ENCODE assay signal across 21 mouse cellular contexts in the genomic region with DNA sequence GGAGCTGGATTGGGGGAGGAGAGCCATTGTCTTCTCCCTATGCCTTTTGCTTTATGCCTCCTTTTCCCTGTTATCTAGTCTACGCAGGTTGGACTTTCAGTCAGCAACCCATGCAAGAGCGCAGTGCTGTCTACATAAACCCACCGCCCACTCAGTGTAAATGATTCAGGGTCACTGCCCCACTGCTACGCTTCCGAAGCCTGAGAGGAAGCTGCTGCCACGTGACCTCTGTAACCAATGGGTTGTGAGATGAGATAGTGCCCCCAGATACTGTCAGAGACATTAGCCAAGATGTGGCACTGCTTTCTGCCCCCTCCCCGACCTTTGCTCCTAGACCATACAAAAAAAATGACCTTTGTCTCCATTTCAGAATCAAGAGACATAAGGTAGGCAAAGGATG.
DNase-seq lines count a peak whose midpoint lies in the region; ATAC-seq and TF ChIP-seq lines count a peak whose summit lies in the region.
"Had no signal": no experiment of that assay in that cellular context is flagged by ENCODE, and none has a peak within 500 bp of the region (broad histone marks: within the 10 kb centered on the region; RNA-seq: fewer than 3 reads in every experiment).

No protein-coding gene starts in this region.

- no peaks in the 10 kb centered on the region for H3K27me3 ChIP-seq in limb, embryonic 11.5 days (ENCODE audit: control insufficient read depth, insufficient read depth, low read length)
- H3K27me3 ChIP-seq in limb, embryonic 10.5 days (ENCODE audit: low read depth, poor library complexity, severe bottlenecking) = no peaks in the 10 kb centered on the region
- H3K27me3 ChIP-seq in liver, embryonic 16.5 days (ENCODE audit: control insufficient read depth, insufficient read depth, low read depth, low read length) = no peaks in the 10 kb centered on the region
- peaks cover 69% of the 10 kb centered on the region for H3K27me3 ChIP-seq in CH12.LX (replicated peaks)
- H3K27me3 ChIP-seq: embryonic facial prominence, embryonic 12.5 days; forebrain, embryonic 13.5 days; forebrain, embryonic 15.5 days had no signal

- no peak for TF ChIP-seq CTCF in CH12.LX (conservative IDR thresholded peaks at IDR 0.05 in 1 of 2, IDR thresholded peaks at IDR 0.05 in 1 of 2; ENCODE audit: low read depth in 2 of 2, low read length in 2 of 2)

- no peak for TF ChIP-seq RAD21 in CH12.LX (IDR thresholded peaks at IDR 0.05; ENCODE audit: low read depth, low read length)

- no peak for ATAC-seq in limb, embryonic 11.5 days (ENCODE audit: insufficient number of reproducible peaks, low FRiP score, low TSS enrichment, low read depth)
- peak; percentile 70 for ATAC-seq in liver, embryonic 16.5 days (ENCODE audit: low read depth)
- ATAC-seq: activated CD4-positive, CD25-positive, alpha-beta regulatory T cell, adult 4 months; forebrain, embryonic 13.5 days; forebrain, embryonic 15.5 days; Patski had no signal

- H3K79me2 ChIP-seq in CH12.LX (replicated peaks; ENCODE audit: control insufficient read depth, extremely low read depth, insufficient read depth, poor library complexity, severe bottlenecking) = no peaks in the 10 kb centered on the region

- TF ChIP-seq EP300 in CH12.LX (IDR thresholded peaks at IDR 0.05; ENCODE audit: low read length) = no peak

- H3K27ac ChIP-seq in limb, embryonic 11.5 days (replicated peaks; ENCODE audit: low read depth, low read length) = no peak overlapping the region
- no peak overlapping the region for H3K27ac ChIP-seq in limb, embryonic 10.5 days
- no peak overlapping the region for H3K27ac ChIP-seq in liver, embryonic 16.5 days (ENCODE audit: low read length)
- no peak overlapping the region for H3K27ac ChIP-seq in CH12.LX (ENCODE audit: insufficient read depth, low read depth)
- H3K27ac ChIP-seq: embryonic facial prominence, embryonic 10.5 days; embryonic facial prominence, embryonic 12.5 days; forebrain, embryonic 13.5 days; forebrain, embryonic 15.5 days had no signal

- H3K9me3 ChIP-seq in limb, embryonic 11.5 days (ENCODE audit: control insufficient read depth, low read length) = no peaks in the 10 kb centered on the region
- no peaks in the 10 kb centered on the region; the same call in 1 of the 2 replicates for H3K9me3 ChIP-seq in limb, embryonic 10.5 days (replicated peaks)
- H3K9me3 ChIP-seq in liver, embryonic 16.5 days (replicated peaks; ENCODE audit: control insufficient read depth, low read length) = no peaks in the 10 kb centered on the region
- no peaks in the 10 kb centered on the region for H3K9me3 ChIP-seq in CH12.LX (replicated peaks; ENCODE audit: low read length)
- H3K9me3 ChIP-seq: embryonic facial prominence, embryonic 10.5 days; embryonic facial prominence, embryonic 12.5 days had no signal

- no peaks in the 10 kb centered on the region for H3K36me3 ChIP-seq in limb, embryonic 11.5 days (ENCODE audit: control insufficient read depth, insufficient read depth, low read length)
- H3K36me3 ChIP-seq in limb, embryonic 10.5 days = no peaks in the 10 kb centered on the region
- no peaks in the 10 kb centered on the region for H3K36me3 ChIP-seq in liver, embryonic 16.5 days (ENCODE audit: control insufficient read depth, insufficient read depth)
- H3K36me3 ChIP-seq in CH12.LX (replicated peaks in 1 of 2; ENCODE audit: control insufficient read depth in 1 of 2, insufficient read depth in 1 of 2, low read length in 1 of 2) = no peaks in the 10 kb centered on the region
- H3K36me3 ChIP-seq: embryonic facial prominence, embryonic 10.5 days; embryonic facial prominence, embryonic 12.5 days; forebrain, embryonic 15.5 days; G1E had no signal

- no peak overlapping the region for H3K4me3 ChIP-seq in limb, embryonic 11.5 days (ENCODE audit: low read depth, low read length)
- no peak overlapping the region for H3K4me3 ChIP-seq in limb, embryonic 10.5 days
- no peak overlapping the region for H3K4me3 ChIP-seq in liver, embryonic 16.5 days (ENCODE audit: low read depth, low read length)
- no peak overlapping the region for H3K4me3 ChIP-seq in CH12.LX (replicated peaks in 1 of 3; ENCODE audit: low read depth in 2 of 3, low read length in 2 of 3, poor library complexity in 1 of 3)
- H3K4me3 ChIP-seq: embryonic facial prominence, embryonic 10.5 days; embryonic facial prominence, embryonic 12.5 days; forebrain, embryonic 13.5 days; forebrain, embryonic 15.5 days had no signal

- intact Hi-C loops in gastrocnemius, postnatal 36 days (cut with DNase I) = no loop called here

- dilution Hi-C loops in CH12.LX (cut with MboI; ENCODE audit: extremely low pct_ligation_motif_present, extremely low pct_unique_long_range_greater_than_20kb, low sequenced_read_pairs) = no loop called here

- 88% methylated on average over 7 of the region's 7 CpGs for WGBS in limb, embryonic 11.5 days
- WGBS in limb, embryonic 10.5 days = 85% methylated on average over 7 of the region's 7 CpGs
- WGBS in liver, embryonic 16.5 days (ENCODE audit: insufficient replicate concordance) = 54% methylated on average over 7 of the region's 7 CpGs

- no peaks in the 10 kb centered on the region for H3K4me1 ChIP-seq in limb, embryonic 11.5 days (ENCODE audit: control insufficient read depth, insufficient read depth, low read length)
- H3K4me1 ChIP-seq in limb, embryonic 10.5 days = no peaks in the 10 kb centered on the region
- H3K4me1 ChIP-seq in liver, embryonic 16.5 days (ENCODE audit: control insufficient read depth, low read depth, low read length) = no peaks in the 10 kb centered on the region; the same call in 1 of the 2 replicates
- no peaks in the 10 kb centered on the region for H3K4me1 ChIP-seq in CH12.LX (ENCODE audit: control insufficient read depth in 1 of 2, insufficient read depth in 2 of 2)
- H3K4me1 ChIP-seq: embryonic facial prominence, embryonic 10.5 days; embryonic facial prominence, embryonic 12.5 days had no signal

- no peak overlapping the region for H3K4me2 ChIP-seq in limb, embryonic 11.5 days (ENCODE audit: low read depth, severe bottlenecking)
- no peak overlapping the region for H3K4me2 ChIP-seq in liver, embryonic 16.5 days (ENCODE audit: low read depth, low read length)
- no peak overlapping the region for H3K4me2 ChIP-seq in CH12.LX (ENCODE audit: insufficient read depth, low read depth, poor library complexity, severe bottlenecking)
- H3K4me2 ChIP-seq: embryonic facial prominence, embryonic 12.5 days; forebrain, embryonic 13.5 days; forebrain, embryonic 15.5 days had no signal

- in situ Hi-C loops in CH12.LX (cut with MboI; ENCODE audit: low pct_ligation_motif_present, low pct_unique_long_range_greater_than_20kb, low sequenced_read_pairs) = no loop called here

- TF ChIP-seq POLR2A in CH12.LX (IDR thresholded peaks at IDR 0.05; ENCODE audit: low read depth, low read length) = no peak

- no peak overlapping the region for H3K9ac ChIP-seq in limb, embryonic 11.5 days (ENCODE audit: low read length)
- H3K9ac ChIP-seq in liver, embryonic 16.5 days (ENCODE audit: low read depth, low read length) = no peak overlapping the region
- no peak overlapping the region for H3K9ac ChIP-seq in CH12.LX (ENCODE audit: insufficient read depth, low read depth)
- H3K9ac ChIP-seq: embryonic facial prominence, embryonic 12.5 days; forebrain, embryonic 13.5 days; forebrain, embryonic 15.5 days had no signal

- peak; percentile 8 for DNase-seq in limb, embryonic 11.5 days (ENCODE audit: low spot score)
- DNase-seq in limb, embryonic 10.5 days (ENCODE audit: low spot score) = no peak
- DNase-seq in liver = no peak
- DNase-seq in CH12.LX (ENCODE audit: extremely low read depth) = no peak
- no peak for DNase-seq in gastrocnemius, postnatal 36 days
- DNase-seq: adrenal gland, adult 8-10 months; adrenal gland, postnatal 14 days; adrenal gland, postnatal 36 days; cerebellum, adult 11-12 months; cerebellum, adult 2 months; cerebellum, adult 9-10 months; cerebellum, postnatal 10 days; cerebellum, postnatal 25 days had no signal

TF ChIP-seq in CH12.LX, 34 proteins besides CTCF, POLR2A, EP300 and RAD21:
- TF ChIP-seq USF2 (conservative IDR thresholded peaks at IDR 0.05; ENCODE audit: low read depth, low read length) (no peak), USF1 (IDR thresholded peaks at IDR 0.05; ENCODE audit: low read depth, low read length) (peak; percentile 10; the same call in 1 of the 2 replicates)
